Mouse (Mus musculus) inflammation-experienced regulatory T-cells, adult 6 months (primary cell): ENCODE results near the gene Kirrel2. TPM values are rescaled to one million over a fixed set of nuclear protein-coding genes. Genes with fewer than 3 reads are reported as not detected.
A peak's percentile ranks its signal among the peaks of the same experiment; 100 is the strongest.

Source experiments
- ATAC-seq: one replicate; pipeline ENCODE4 v1.8.0; 2017
- polyA plus RNA-seq, 3 experiments: library from polyadenylated mRNA; unstranded; fragments of 100-300 nt; shearing (Covaris generic); gene quantifications; one replicate each; pipeline ENCODE4 v1.2.1; 2017

Gene Kirrel2
- polyA plus RNA-seq, 3 experiments from 2014 or later = not detected

DNA sequence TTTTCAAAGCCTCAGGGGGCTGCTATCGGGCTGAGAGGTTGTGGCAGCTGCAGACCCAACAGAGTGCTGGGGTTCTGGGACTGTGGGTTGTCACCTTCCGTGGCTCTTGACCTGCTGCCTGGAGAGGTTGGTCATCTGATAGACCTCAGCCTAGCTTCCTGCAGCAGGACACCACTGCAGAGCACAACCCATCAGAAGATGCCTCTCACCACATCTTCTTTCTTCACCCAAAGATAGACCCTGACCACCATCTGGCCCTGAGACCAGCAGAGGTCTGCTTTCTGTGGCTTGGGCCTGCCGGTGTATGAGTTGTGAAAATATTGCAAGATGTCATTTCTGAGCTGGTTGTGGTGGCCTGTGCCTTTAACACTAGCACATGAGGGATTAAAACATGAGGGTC, 46.5 kb downstream of the Kirrel2 start:
- ATAC-seq = no peak

DNA sequence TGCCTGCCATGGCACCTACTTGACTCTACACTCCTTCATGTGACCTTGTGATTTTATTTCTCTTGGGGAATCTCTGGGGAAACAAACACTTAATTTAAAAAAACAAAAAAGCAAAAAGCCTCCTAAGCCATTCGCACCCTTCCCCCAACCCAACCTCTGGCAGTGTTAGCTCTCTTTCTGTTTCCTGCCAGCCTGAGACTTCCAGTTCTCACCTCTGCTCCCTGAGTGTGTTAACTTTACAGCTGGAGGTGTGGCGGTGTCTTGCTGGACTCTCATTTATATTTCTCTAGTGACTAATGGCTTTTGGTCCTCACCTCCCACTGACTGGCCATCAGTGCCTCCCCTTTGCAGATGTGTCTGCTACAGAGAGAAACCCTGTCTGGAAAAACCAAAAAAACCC, 47.7 kb downstream of the Kirrel2 start:
- ATAC-seq = no peak

DNA sequence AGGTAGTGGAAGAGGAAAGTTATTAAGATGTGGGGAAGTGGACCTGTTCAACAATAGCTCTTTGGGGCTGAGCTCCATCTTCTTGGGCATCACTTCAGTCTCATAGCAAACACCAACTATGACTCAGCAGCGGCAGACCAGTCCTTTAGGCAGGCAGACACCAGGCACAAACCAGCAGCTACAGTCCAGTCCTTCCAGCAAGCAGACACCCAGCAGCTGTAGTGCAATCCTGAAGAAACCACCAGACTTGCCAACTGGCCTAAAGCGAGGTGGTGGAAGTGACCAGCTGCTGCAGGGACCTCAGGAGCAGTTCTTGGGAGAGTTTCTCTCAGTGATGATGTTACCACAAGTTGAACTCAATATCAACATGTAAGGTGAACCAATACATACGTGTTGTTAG, 48.9 kb downstream of the Kirrel2 start:
- ATAC-seq = no peak

DNA sequence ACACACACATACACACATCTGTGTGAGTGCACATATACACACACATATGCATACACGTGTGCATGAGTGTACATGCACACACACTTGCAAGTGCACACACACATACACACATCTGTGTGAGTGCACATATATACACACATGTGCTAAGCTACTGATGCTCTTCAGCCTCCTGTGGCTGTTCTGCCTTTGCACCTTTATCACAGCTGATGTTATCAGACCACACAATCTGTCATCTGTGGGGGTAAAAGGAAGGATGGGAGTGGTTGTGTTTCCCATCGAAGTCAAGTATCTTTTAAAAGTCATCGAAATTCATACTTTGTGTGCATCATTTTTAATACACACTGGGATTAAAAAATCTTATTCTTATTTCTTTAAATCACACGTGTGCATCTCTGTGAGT, 55.1 kb downstream of the Kirrel2 start:
- ATAC-seq = peak; percentile 75

DNA sequence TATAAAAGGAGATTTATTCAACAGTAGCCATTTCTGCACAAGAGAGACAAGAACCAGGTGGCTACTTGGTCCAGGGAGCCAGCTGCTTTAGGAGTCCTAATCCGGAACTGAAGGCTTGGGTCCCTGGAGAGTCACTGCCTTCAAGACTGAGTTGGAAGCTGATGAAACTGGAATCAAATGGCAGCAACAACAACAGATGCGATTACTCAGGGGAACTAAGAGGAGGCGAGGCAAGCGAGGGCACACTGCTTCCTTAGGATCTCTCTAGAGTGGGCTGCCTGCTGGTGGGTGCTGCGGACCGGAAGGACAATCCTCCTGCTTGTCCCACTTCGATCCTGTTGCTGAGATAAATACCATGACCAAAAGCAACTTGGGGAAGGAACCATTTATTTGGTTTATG, 57.8 kb downstream of the Kirrel2 start:
- ATAC-seq = no peak

Other genes with a start within 250 kb of the Kirrel2 start
- 10 to 100 TPM; 51.0 to 54.5 (median 54.2) TPM for gene Polr2i, start 225.7 kb downstream of the Kirrel2 start, polyA plus RNA-seq
- gene Tbcb, start 225.4 kb downstream of the Kirrel2 start, polyA plus RNA-seq = 100 to 1,000 TPM in 2 of 3 experiments, 10 to 100 TPM in 1; 95.8 to 156 (median 120) TPM
- gene Ovol3, start 222.0 kb downstream of the Kirrel2 start, polyA plus RNA-seq = not detected
- gene Thap8, start 177.6 kb downstream of the Kirrel2 start, polyA plus RNA-seq = under 1 TPM; 0.26 to 0.70 (median 0.26) TPM
- gene Wdr62, start 177.3 kb downstream of the Kirrel2 start, polyA plus RNA-seq = 1 to 10 TPM; 1.5 to 5.3 (median 1.5) TPM
- gene Clip3, start 166.0 kb downstream of the Kirrel2 start, polyA plus RNA-seq = 1 to 10 TPM; 3.6 to 7.0 (median 5.8) TPM
- gene Alkbh6, start 149.0 kb downstream of the Kirrel2 start, polyA plus RNA-seq = 100 to 1,000 TPM in 2 of 3 experiments, 10 to 100 TPM in 1; 69.8 to 178 (median 155) TPM
- 10 to 100 TPM in 1 of 3 experiments, 1 to 10 TPM in 2; 4.3 to 14.7 (median 6.4) TPM for gene Syne4, start 142.9 kb downstream of the Kirrel2 start, polyA plus RNA-seq
- not detected for gene E130208F15Rik, start 135.9 kb downstream of the Kirrel2 start, polyA plus RNA-seq
- 1 to 10 TPM; 2.0 to 6.1 (median 3.9) TPM for gene Sdhaf1, start 133.8 kb downstream of the Kirrel2 start, polyA plus RNA-seq
- not detected for gene Lrfn3, start 94.9 kb downstream of the Kirrel2 start, polyA plus RNA-seq
- gene Tyrobp, start 43.9 kb downstream of the Kirrel2 start, polyA plus RNA-seq = 10 to 100 TPM in 1 of 3 experiments, 1 to 10 TPM in 1, under 1 TPM in 1; 0.79 to 15.0 (median 2.2) TPM
- 100 to 1,000 TPM; 484 to 574 (median 552) TPM for gene Hcst, start 37.8 kb downstream of the Kirrel2 start, polyA plus RNA-seq
- gene Nfkbid, start 36.0 kb downstream of the Kirrel2 start, polyA plus RNA-seq = 10 to 100 TPM; 37.3 to 50.8 (median 41.1) TPM
- 1 to 10 TPM; 6.0 to 7.4 (median 6.0) TPM for gene Aplp1, start 12.2 kb downstream of the Kirrel2 start, polyA plus RNA-seq
- gene Nphs1, start 625 bp upstream of the Kirrel2 start, polyA plus RNA-seq = under 1 TPM in 1 of 3 experiments, not detected in 2; 0.11 TPM
- not detected for gene Prodh2, start 35.9 kb upstream of the Kirrel2 start, polyA plus RNA-seq
- 1 to 10 TPM in 1 of 3 experiments, under 1 TPM in 2; 0.28 to 1.1 (median 0.91) TPM for gene Arhgap33, start 77.4 kb upstream of the Kirrel2 start, polyA plus RNA-seq
- gene Hspb6, start 94.5 kb upstream of the Kirrel2 start, polyA plus RNA-seq = 1 to 10 TPM; 2.7 to 3.6 (median 2.8) TPM
- gene Proser3, start 94.6 kb upstream of the Kirrel2 start, polyA plus RNA-seq = 1 to 10 TPM; 2.8 to 4.5 (median 4.0) TPM
- 100 to 1,000 TPM in 2 of 3 experiments, 10 to 100 TPM in 1; 94.5 to 112 (median 109) TPM for gene Lin37, start 102.1 kb upstream of the Kirrel2 start, polyA plus RNA-seq
- gene U2af1l4, start 105.6 kb upstream of the Kirrel2 start, polyA plus RNA-seq = 10 to 100 TPM; 56.1 to 60.5 (median 60.0) TPM
- 10 to 100 TPM; 45.7 to 85.3 (median 82.8) TPM for gene Gm49396, start 105.7 kb upstream of the Kirrel2 start, polyA plus RNA-seq
- gene Psenen, start 105.9 kb upstream of the Kirrel2 start, polyA plus RNA-seq = 100 to 1,000 TPM; 271 to 363 (median 299) TPM
- gene Igflr1, start 107.7 kb upstream of the Kirrel2 start, polyA plus RNA-seq = 100 to 1,000 TPM; 118 to 196 (median 157) TPM
- gene Kmt2b, start 131.0 kb upstream of the Kirrel2 start, polyA plus RNA-seq = 10 to 100 TPM; 15.7 to 23.0 (median 22.6) TPM
- gene Zbtb32, start 141.2 kb upstream of the Kirrel2 start, polyA plus RNA-seq = 10 to 100 TPM; 11.7 to 28.7 (median 11.9) TPM
- 1 to 10 TPM in 2 of 3 experiments, under 1 TPM in 1; 0.47 to 3.1 (median 1.5) TPM for gene Upk1a, start 155.2 kb upstream of the Kirrel2 start, polyA plus RNA-seq
- 100 to 1,000 TPM; 376 to 780 (median 668) TPM for gene Cox6b1, start 168.5 kb upstream of the Kirrel2 start, polyA plus RNA-seq
- gene Etv2, start 178.2 kb upstream of the Kirrel2 start, polyA plus RNA-seq = not detected
- 10 to 100 TPM; 21.7 to 30.7 (median 28.0) TPM for gene Rbm42, start 192.6 kb upstream of the Kirrel2 start, polyA plus RNA-seq
- 10 to 100 TPM; 23.9 to 33.9 (median 26.4) TPM for gene Haus5, start 207.3 kb upstream of the Kirrel2 start, polyA plus RNA-seq
- gene Pmis2, start 213.9 kb upstream of the Kirrel2 start, polyA plus RNA-seq = not detected
- gene 2200002J24Rik, start 241.2 kb upstream of the Kirrel2 start, polyA plus RNA-seq = not detected